Mouse (Mus musculus): Measurements from ENCODE around the gene Lsm12.

The Lsm12 gene

GRCm38 (mm10) chr11:102184646-102185495, at the start of gene Lsm12:
Lsm12 (minus strand) TSS chr11:102185296.
- DNase-seq = peak; percentile 99

GRCm38 (mm10) chr11:102230006-102230741, 45.1 kb upstream of the Lsm12 start, which contains the start of gene Hdac5:
Hdac5 (minus strand) TSS chr11:102230166.
- peak; percentile 97 for DNase-seq

GRCm38 (mm10) chr11:102229331-102229953, 44.3 kb upstream of the Lsm12 start:
- peak; percentile 35 for DNase-seq

DNA sequence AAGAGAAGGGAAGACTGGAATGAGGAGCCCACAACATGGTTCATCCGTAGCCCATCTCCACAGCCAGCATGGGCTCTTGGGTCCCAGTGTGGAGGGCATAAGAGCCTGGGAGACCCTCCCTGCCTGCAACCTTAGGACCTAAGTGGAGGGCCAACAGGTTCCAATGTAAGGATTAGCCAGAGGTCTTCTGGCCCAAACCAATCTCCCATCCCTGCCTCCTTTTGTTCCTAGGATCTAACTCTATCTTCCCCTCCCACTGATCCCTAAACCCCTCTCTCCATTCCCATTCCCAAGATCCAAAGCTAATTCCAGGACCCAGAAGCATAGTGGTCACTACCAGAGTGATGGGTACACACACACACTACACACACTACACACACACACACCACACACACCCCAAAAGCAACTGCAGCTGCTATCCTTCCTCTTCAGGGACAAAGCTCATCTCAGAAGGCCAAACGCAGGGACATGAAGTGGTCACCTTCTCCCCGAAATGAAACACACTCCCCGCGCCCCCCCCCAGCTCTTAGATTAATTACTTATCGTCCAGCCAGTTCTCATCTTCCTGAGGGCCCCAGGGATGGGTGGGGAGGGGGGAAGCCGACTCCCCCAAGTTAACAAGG, 43.7 kb upstream of the Lsm12 start:
- no peak for DNase-seq

- no peak for DNase-seq
Measured at GRCm38 (mm10) chr11:102228191-102228545, 43.1 kb upstream of the Lsm12 start.

DNA sequence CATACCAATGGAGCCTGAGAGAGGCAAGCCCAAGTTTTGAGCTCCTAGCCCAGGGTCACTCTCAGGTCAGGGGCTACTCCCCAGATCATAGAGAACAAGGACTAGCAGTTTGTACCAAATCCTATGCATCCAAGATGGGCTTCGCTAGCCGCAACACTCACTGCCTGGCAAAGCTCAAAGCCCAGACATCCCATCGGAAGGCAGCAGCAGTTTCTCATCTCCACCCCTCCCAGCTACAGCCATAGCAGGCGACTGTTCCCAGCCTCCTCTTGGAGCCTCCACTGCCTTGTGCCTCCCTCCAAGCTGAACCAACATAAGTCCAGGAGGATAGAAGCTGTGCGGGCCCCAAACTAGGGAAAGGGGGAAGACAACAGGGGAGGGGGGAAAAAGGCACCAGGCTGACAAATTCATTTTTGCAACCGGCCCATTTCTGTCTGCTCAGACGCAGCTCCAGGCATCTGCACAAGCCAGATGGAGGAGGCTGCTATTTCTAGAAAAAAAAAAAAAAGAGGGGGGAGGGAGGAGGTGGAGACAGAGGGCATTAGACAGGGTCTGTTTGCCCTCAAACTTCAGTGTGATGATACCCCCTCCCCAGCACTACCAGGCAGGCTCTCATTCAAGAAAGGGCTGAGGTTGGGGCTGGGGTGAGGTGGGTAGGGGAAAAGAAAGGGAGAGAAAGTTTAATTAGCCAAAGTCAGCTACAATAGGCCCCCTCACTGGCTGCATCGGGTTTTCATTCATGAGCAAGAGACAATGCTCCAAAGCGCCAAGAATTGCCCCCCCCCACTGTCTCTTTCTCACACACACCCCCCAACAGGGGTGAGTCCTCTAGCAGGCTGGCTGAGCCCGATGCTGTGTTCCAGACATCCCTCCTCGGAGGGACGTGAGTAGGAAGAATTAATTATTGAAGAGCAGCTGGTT, 42.4 kb upstream of the Lsm12 start:
- DNase-seq = no peak

GRCm38 (mm10) chr11:102226067-102226978, 41.2 kb upstream of the Lsm12 start:
- no peak for DNase-seq

GRCm38 (mm10) chr11:102225221-102225620, 40.1 kb upstream of the Lsm12 start:
- DNase-seq = no peak

DNA sequence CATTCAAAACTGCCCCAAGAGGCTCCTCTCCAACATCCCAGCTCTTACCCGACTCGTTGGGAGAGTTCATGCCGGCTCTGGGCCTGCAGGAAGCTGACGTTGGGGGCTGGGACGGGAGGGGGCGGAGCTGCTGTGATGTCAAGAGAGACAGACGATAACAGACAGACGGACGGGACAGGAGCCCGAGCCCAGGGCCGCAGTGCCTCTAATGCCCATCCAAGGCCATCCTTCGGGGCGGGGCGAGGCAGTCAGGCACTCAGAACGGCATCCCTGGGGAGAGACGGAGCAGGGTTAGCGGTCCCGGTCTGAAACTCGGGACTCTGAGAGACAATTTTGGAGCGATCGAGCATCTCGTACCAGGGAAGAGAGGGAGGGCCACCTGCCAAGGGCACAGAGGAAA, 39.6 kb upstream of the Lsm12 start:
- no peak for DNase-seq

GRCm38 (mm10) chr11:102223166-102223565, 38.1 kb upstream of the Lsm12 start:
- DNase-seq = peak; percentile 89

- DNase-seq = no peak
Measured at GRCm38 (mm10) chr11:102221954-102222351, 36.9 kb upstream of the Lsm12 start.

DNA sequence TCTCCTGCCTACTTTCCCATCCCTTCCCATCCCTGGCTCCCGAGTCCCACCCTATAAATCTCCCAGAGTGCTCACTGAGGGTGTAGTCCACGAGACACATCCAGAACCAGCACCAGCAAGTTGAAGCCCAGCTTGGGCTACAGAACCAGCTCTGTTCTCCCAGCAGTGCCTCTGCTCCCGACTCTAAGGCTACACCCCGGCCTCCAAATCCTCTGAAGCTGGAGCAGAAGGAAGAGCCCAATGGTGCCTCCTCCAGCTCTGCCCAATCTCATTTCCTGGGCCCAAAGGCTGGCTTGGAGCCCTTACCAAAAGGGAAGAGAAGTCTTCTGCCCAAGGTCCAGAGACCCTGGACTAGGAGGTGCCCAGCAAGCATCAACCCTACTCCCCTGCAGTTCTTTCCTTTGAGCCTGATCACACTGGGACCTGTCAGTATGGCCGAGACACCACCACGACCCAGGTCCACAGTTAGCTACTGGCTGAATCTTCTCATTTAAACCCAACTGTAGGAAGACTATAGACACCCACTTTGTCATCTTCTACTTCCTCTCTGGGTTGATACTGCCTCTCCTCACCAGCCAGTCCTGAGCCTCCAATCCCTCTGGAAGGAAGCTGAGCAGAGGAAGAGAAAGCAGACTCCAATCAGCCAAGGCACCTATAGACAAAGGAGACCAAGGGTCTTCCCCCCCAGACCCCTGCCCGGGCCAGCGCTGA, 36.3 kb upstream of the Lsm12 start:
- no peak for DNase-seq

- no peak for DNase-seq
Measured at GRCm38 (mm10) chr11:102220451-102220850, 35.4 kb upstream of the Lsm12 start.

- DNase-seq = no peak
Measured at GRCm38 (mm10) chr11:102219994-102220346, 34.9 kb upstream of the Lsm12 start.

DNA sequence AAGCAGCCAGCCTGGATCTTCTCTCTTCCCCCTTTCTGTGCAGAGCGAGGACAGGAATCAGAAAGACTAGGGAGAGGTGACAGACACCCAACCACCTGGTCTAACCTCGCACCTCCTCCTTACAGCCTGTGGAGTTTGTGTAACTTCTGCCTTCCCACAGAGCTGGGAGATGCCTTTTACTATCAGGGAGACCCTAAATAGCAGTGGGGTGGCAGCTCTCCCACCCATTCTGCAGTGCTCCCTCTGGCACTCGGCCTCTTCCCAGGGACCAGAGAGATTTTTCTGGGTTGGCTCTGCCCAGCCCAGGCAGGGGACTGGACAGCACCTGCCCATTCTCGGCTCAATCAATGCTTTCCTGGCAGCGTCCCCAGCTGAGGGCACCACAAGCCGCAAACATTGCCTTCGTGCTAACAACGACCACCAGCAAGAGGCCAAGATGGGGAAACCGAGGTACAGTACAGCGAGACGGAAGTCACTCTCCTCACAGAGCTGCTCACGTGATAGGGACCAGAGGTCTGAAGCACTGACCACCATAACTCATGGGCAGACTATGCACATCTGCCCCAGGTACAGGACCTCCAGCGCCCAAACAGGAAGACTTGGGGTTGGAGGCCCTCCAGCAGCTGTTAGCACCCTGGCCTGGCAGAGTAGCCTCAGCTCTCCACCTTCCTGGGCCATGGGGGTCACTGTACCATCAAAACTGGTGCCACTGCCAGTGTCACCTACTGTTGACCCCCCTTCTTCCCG, 34.3 kb upstream of the Lsm12 start:
- DNase-seq = no peak

GRCm38 (mm10) chr11:102218783-102219182, 33.7 kb upstream of the Lsm12 start:
- peak; percentile 87 for DNase-seq

DNA sequence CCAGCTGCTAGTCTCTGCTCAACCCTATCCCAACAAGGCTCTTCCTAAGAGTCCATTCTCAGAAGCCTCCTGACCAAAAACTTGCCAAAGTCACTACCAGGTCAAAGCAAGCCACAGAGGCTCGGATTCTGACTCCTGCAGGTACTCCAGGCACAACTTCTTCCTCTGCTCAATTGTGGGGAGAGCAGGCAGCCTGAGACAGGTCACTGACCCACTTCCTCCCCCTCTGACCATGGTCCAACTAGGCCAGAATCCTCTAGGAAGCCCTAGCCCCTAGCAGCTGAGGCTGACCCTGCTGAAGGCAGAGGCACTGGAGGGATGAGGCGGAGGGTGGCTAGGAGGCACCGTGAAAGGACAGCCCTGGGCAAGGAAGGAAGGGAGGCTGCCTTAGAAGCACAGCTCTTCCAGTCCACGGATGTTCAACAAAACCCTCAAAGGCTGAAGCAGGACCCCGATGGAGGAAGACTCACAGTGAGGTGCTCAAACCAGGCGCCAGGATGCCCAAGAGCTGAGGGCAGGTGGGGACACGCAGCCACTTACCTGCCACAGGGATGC, 32.9 kb upstream of the Lsm12 start:
- no peak for DNase-seq

- DNase-seq = no peak
Measured at GRCm38 (mm10) chr11:102217396-102217795, 32.3 kb upstream of the Lsm12 start.

- DNase-seq = no peak
Measured at GRCm38 (mm10) chr11:102216886-102217240, 31.8 kb upstream of the Lsm12 start.
